Mouse (Mus musculus): ENCODE measurements around the gene Foxo4.

The Foxo4 gene

DNA sequence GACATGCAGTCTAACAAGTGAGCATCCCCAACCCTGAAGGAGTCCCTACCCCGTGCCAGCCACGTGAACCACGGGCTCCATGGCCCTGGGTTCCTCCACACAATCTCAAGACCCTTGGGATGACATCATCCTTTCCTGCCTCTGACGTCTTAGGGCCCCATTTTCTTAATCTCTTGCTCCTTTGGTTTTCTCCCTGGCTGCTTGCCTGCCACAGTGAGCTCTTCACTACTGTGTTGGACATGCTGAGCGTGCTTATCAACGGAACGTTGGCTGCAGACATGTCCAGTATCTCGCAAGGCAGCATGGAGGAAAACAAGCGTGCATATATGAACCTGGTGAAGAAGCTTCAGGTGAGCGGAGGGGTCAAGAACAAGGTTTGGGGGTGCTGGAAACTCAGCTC is 35.8 kb downstream of the Foxo4 start:
- DNase-seq (ENCODE audit: low spot score): no peak

DNA sequence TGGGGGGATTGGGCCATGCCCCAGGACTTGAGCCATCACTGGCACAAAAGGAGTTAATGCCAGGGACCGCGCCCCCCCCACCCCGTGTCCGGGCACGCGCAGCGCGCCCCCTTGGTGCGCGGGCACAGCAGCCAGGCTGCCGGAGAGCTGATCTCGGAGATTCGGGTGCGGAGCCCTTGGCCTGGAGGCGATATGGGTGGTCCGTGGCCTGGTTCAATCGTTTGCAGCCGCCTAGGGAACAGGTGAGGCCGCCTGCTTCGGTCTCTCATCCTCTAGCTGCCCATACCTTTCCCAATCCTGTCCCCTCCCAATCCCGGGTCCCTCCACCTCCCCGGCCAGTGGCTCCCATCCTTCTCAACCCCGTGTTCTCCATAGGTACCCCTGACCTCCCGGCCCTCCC is 44.7 kb downstream of the Foxo4 start, which contains the start of gene Nlgn3:
Nlgn3 (plus strand) TSS at position 114 of the 400 bp plus-strand sequence.
- no peak for DNase-seq (ENCODE audit: low spot score)

DNA sequence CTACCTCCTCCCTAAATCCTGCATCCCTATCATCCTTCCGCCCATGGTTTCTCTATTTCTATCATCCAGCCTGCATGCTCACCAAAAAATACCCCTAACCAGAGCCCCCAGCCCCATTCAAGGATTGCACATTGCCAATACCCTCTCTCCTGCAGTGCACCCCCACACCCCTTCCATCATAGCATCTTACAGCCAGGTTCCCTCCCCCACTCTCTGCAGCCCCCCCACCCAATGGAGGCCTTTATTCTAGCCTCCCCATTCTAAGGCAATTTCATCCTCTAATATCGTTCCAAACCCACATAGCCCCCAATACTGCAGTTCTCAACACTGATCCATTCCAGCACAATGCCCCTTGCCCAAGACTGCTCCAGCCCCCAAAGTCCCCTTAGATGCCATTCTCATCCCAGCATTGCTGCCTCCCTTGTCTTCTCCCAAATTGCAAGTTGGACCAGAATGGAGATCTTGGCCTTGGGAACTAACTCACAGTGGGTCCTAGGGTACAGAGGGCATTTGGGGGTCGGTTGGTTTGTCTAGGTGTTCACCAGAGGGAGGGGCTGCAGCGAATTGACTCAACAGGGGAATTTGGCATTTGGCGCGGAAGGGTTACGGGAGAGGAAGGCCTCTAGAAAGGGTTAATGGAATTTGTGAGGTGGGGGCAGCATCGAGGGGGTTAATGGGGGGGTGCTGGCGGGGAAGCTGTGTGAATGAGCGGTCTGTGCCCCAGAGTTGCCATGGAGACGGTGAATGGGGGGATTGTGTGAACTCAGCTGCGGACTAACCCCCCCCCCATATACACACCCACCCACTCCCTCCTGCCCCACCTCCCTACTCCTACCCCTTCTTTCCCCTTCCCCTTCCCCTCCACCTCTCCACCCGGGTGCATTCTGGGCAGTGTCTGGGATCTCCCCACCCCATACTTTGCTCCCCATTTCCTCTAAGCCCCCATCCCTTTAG is 45.4 kb downstream of the Foxo4 start:
- DNase-seq (ENCODE audit: low spot score): no peak

DNA sequence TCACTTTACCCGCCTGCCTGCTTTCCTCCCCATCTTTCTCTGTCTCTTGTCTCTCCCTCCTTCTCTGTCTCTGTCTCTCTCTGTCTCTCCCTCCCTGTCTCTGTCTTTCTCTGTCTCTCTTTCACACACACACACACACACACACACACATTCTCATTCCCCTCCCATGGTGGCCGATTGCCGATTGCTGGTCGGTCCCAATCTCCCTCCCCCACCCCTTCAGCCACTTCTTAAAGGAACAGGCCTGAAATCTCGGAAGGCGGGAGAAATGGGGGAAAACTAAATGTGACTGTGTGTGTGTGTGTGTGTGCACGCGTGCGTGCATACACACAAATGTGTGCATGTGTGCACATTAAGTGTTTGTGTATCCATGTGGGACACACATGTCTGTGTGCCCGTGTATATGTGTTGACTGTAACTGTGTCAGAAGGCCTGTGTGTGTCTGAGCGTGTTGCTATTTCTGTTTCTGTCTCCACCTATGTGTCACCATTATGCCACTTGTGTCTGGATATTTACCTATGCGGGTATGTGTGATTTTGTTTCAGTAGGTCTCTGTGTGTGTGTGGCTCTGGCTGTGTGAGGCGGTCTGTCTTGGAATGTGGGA is 46.2 kb downstream of the Foxo4 start:
- no peak for DNase-seq (ENCODE audit: low spot score)

DNA sequence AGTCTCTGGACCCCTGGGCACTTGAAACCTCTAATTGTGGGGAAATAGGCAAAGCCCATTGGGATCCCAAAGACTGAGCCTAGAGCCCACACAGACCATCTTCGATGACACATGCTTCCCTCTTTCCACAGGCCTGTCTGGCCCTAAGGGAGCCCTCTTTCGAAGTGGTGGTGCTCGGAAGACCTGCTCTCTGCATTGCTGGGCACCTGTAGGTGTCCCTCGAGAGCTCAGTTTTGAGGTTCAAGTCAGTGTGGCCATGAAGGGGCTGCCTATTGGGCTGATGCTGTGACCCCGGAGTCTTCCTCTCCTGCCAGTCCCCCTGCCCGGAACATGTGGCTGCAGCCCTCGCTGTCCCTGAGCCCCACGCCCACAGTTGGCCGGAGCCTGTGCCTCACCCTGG is 47.3 kb downstream of the Foxo4 start:
- no peak for DNase-seq (ENCODE audit: low spot score)

DNA sequence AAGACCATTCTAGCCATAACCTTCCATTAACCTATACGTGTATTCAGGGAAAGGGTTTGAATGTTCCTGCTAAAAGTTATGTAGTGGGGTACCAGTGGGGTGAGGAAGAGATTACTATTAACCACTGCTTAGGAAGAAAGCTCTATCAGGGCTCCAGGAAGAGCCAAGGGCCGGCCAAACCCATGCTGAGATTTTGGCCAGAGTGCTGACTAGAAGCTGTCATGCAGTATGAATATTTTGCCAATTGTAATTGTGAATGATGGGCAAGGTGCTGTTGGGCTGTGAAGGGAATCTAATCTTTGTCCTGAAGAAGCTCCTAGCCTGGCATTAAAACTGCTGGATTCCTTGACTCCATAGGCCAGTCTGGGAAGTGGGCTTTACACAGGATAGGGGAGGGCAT is 50.3 kb downstream of the Foxo4 start:
- no peak for DNase-seq (ENCODE audit: low spot score)

DNA sequence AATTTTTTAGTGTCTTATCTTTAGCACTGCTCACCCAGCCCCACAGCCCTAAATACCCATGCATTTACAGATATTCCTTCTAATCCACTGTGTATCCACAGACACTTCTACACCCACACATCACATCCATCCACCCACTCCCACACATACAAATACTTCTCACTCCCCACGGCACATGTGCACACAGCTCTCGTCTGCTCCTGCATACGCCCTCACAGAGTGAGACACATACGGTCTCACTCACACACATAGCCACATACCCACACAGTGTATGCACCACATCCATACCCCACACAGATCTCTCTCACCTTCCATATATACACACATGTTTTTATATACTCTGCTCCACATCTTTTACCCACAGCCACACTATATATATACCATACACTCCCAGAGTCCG is 55.0 kb downstream of the Foxo4 start:
- DNase-seq (ENCODE audit: low spot score): no peak
